Mouse (Mus musculus) stomach, postnatal 0 days (tissue): ENCODE results near the gene Kbtbd7.

ENCODE experiments used
- CTCF ChIP-seq: IDR thresholded peaks from 2 replicates; pipeline ENCODE4 v1.5.1; 2016; ENCODE audit warnings: antibody characterized with exemption, low read depth, mild to moderate bottlenecking, moderate library complexity
- EP300 ChIP-seq: optimal IDR thresholded peaks from 2 replicates; pipeline ENCODE3; 2016; ENCODE audit warnings: antibody characterized with exemption

- TF ChIP-seq CTCF (no peak), EP300 (no peak)
These were observed 38.0 kb upstream of the Kbtbd7 start for GRCm38 (mm10) chr14:79388304-79388703.
